Mouse (Mus musculus) lung, postnatal 0 days (tissue): ENCODE measurements around the gene Hs3st1.

Experiments
- CTCF ChIP-seq: IDR thresholded peaks from 2 replicates; pipeline ENCODE4 v1.5.1; 2016; ENCODE audit warnings: antibody characterized with exemption, mild to moderate bottlenecking
- EP300 ChIP-seq: IDR thresholded peaks from 2 replicates; pipeline ENCODE4 v1.6.1; 2016; ENCODE audit warnings: antibody characterized with exemption, mild to moderate bottlenecking, control low read depth

GRCm38 (mm10) chr5:39736843-39737242 lies 18.4 kb downstream of the Hs3st1 start:
- no peak for TF ChIP-seq CTCF
- TF ChIP-seq EP300: no peak
